Mouse (Mus musculus): ENCODE results near the gene Tmem150c. TPM values are rescaled to one million over a fixed set of nuclear protein-coding genes. Genes with fewer than 3 reads are reported as not detected.

Tmem150c gene
- total and polyA plus RNA-seq, 2 experiments = 0.07 TPM; not detected in 1

DNA sequence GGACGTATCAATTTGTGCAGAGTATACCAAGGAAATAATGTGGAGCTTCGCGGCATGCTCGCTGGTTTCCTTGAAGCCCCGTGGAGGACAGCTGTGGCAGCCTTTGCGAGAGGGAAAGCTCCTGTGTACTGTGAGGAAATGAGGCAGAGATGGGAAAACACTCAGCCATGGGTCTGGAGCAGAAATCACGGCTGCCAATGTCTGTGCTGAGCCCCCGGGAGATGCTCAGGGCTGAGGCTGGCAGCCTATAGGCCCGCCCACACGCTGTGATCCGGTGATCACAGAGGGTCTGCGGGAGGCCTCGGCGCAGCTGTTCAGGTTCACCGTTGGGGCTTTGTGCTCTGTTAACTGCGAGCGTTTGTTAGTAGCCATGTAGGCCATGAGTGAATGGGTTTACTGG, 68.0 kb downstream of the Tmem150c start:
- Histone ChIP-seq H3K36me3 (ENCODE audit: control insufficient read depth, insufficient read depth, low read length) (no peaks in the 10 kb centered on the region), H3K79me2 (ENCODE audit: control insufficient read depth, insufficient read depth, low read length) (no peaks in the 10 kb centered on the region), H3K4me3 (ENCODE audit: insufficient read depth, low read depth, low read length) (no peak overlapping the region), H3K27ac (replicated peaks; ENCODE audit: insufficient read depth, low read depth, low read length) (no peak overlapping the region), H3K9ac (ENCODE audit: low read depth, low read length) (no peak overlapping the region), H3K4me1 (ENCODE audit: control insufficient read depth, insufficient read depth, low read length) (no peaks in the 10 kb centered on the region), H3K27me3 (ENCODE audit: control insufficient read depth, insufficient read depth, low read length) (no peaks in the 10 kb centered on the region)
- TF ChIP-seq CTCF (IDR thresholded peaks at IDR 0.05; ENCODE audit: low read depth, low read length) = no peak
- TF ChIP-seq POLR2A (IDR thresholded peaks at IDR 0.05; ENCODE audit: extremely low read depth, insufficient read depth, low read length) = no peak
- 60% methylated on average over 17 of the region's 17 CpGs for WGBS
- DNase-seq (ENCODE audit: extremely low read depth, low read depth, low spot score) = no peak

GRCm38 (mm10) chr5:100091263-100091594, 68.4 kb downstream of the Tmem150c start:
- Histone ChIP-seq H3K9ac (ENCODE audit: low read depth, low read length) (no peak overlapping the region), H3K27me3 (ENCODE audit: control insufficient read depth, insufficient read depth, low read length) (no peaks in the 10 kb centered on the region), H3K4me1 (ENCODE audit: control insufficient read depth, insufficient read depth, low read length) (no peaks in the 10 kb centered on the region), H3K27ac (replicated peaks; ENCODE audit: insufficient read depth, low read depth, low read length) (no peak overlapping the region), H3K36me3 (ENCODE audit: control insufficient read depth, insufficient read depth, low read length) (no peaks in the 10 kb centered on the region), H3K79me2 (ENCODE audit: control insufficient read depth, insufficient read depth, low read length) (no peaks in the 10 kb centered on the region), H3K4me3 (ENCODE audit: insufficient read depth, low read depth, low read length) (no peak overlapping the region)
- DNase-seq (ENCODE audit: extremely low read depth, low read depth, low spot score) = no peak
- TF ChIP-seq CTCF (IDR thresholded peaks at IDR 0.05; ENCODE audit: low read depth, low read length) = no peak
- no peak for TF ChIP-seq POLR2A (IDR thresholded peaks at IDR 0.05; ENCODE audit: extremely low read depth, insufficient read depth, low read length)
- 77% methylated on average over 10 of the region's 10 CpGs for WGBS

DNA sequence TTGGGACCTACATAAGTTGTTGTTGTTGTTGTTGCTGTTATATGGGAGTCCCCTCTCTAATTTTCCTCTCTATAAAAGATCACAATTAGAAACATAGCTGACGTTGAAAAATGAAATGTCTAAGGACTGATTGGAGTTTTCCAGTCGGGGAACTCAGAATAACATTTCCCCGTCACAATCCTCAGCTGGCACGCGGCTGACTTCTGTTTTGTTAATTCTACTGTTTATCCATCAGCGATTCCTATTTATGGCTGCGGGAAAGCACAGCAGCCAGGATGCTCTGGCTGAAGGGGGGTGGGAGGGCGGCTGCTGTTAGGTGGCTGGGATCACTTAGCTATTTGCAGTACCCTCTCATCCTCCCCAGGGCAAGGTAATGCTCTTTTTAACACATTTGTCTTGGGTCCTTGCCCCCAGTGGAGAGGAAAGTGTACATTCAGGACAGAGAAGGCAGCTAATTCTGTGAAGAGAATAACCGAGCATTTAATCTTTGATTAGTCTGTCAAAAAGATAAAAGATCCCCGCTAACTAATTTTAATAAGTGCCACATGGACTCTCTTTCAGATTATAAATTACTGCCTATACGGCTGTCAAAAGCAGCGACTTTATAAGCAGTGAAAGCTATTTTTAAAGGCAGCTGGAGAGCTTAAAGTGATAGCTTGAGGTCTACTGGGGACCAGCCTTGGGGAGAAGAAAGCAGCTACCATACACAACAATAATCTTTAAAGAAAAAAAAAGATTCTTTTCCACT, 68.9 kb downstream of the Tmem150c start:
- 73% methylated on average over 12 of the region's 12 CpGs for WGBS
- Histone ChIP-seq H3K36me3 (ENCODE audit: control insufficient read depth, insufficient read depth, low read length) (no peaks in the 10 kb centered on the region), H3K9ac (ENCODE audit: low read depth, low read length) (no peak overlapping the region), H3K4me1 (ENCODE audit: control insufficient read depth, insufficient read depth, low read length) (no peaks in the 10 kb centered on the region), H3K27ac (replicated peaks; ENCODE audit: insufficient read depth, low read depth, low read length) (no peak overlapping the region), H3K79me2 (ENCODE audit: control insufficient read depth, insufficient read depth, low read length) (no peaks in the 10 kb centered on the region), H3K4me3 (ENCODE audit: insufficient read depth, low read depth, low read length) (no peak overlapping the region), H3K27me3 (ENCODE audit: control insufficient read depth, insufficient read depth, low read length) (no peaks in the 10 kb centered on the region)
- no peak for DNase-seq (ENCODE audit: extremely low read depth, low read depth, low spot score)
- TF ChIP-seq POLR2A (IDR thresholded peaks at IDR 0.05; ENCODE audit: extremely low read depth, insufficient read depth, low read length) (no peak), CTCF (IDR thresholded peaks at IDR 0.05; ENCODE audit: low read depth, low read length) (no peak)

GRCm38 (mm10) chr5:100085097-100085496, 74.5 kb downstream of the Tmem150c start:
- Histone ChIP-seq H3K9ac (ENCODE audit: low read depth, low read length) (no peak overlapping the region), H3K27me3 (ENCODE audit: control insufficient read depth, insufficient read depth, low read length) (no peaks in the 10 kb centered on the region), H3K79me2 (ENCODE audit: control insufficient read depth, insufficient read depth, low read length) (no peaks in the 10 kb centered on the region), H3K27ac (replicated peaks; ENCODE audit: insufficient read depth, low read depth, low read length) (no peak overlapping the region), H3K4me1 (ENCODE audit: control insufficient read depth, insufficient read depth, low read length) (no peaks in the 10 kb centered on the region), H3K36me3 (ENCODE audit: control insufficient read depth, insufficient read depth, low read length) (no peaks in the 10 kb centered on the region), H3K4me3 (ENCODE audit: insufficient read depth, low read depth, low read length) (no peak overlapping the region)
- no peak for DNase-seq (ENCODE audit: extremely low read depth, low read depth, low spot score)
- no peak for TF ChIP-seq POLR2A (IDR thresholded peaks at IDR 0.05; ENCODE audit: extremely low read depth, insufficient read depth, low read length)
- TF ChIP-seq CTCF (IDR thresholded peaks at IDR 0.05; ENCODE audit: low read depth, low read length) = no peak
- WGBS = 75% methylated on average over 8 of the region's 8 CpGs

- 76% methylated on average over 12 of the region's 12 CpGs for WGBS
- no peaks in the 10 kb centered on the region for H3K36me3 ChIP-seq (ENCODE audit: control insufficient read depth, insufficient read depth, low read length)
- no peaks in the 10 kb centered on the region for H3K79me2 ChIP-seq (ENCODE audit: control insufficient read depth, insufficient read depth, low read length)
- H3K27ac ChIP-seq (replicated peaks; ENCODE audit: insufficient read depth, low read depth, low read length) = no peak overlapping the region
- TF ChIP-seq POLR2A (IDR thresholded peaks at IDR 0.05; ENCODE audit: extremely low read depth, insufficient read depth, low read length) = no peak
- no peak for TF ChIP-seq CTCF (IDR thresholded peaks at IDR 0.05; ENCODE audit: low read depth, low read length)
- no peak for DNase-seq (ENCODE audit: extremely low read depth, low read depth, low spot score)
- no peak overlapping the region for H3K9ac ChIP-seq (ENCODE audit: low read depth, low read length)
- no peak overlapping the region for H3K4me3 ChIP-seq (ENCODE audit: insufficient read depth, low read depth, low read length)
- no peaks in the 10 kb centered on the region for H3K4me1 ChIP-seq (ENCODE audit: control insufficient read depth, insufficient read depth, low read length)
- H3K27me3 ChIP-seq (ENCODE audit: control insufficient read depth, insufficient read depth, low read length) = no peaks in the 10 kb centered on the region
Measured at GRCm38 (mm10) chr5:100083953-100084562, 75.5 kb downstream of the Tmem150c start.

DNA sequence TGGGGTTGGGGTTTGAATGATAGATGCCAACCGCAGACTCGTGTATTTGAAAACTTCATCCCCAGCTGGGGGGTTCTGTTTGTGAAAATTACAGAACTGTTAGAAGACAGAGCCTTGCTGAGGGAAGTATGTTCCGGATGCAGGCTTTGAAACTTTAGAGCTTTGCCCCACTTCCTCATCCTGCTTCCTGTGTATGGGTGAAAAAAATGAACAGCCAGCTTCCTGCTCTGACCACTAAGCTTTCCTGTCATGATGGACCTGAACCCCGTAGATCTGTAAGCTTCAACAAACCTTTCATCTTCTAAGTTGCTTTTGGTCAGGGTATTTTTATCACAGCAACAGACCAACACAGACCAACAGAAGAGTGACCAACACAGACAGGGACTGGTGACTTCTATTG, 77.6 kb downstream of the Tmem150c start:
- 87% methylated on average over 4 of the region's 4 CpGs for WGBS
- DNase-seq (ENCODE audit: extremely low read depth, low read depth, low spot score) = no peak
- H3K27ac ChIP-seq (replicated peaks; ENCODE audit: insufficient read depth, low read depth, low read length) = no peak overlapping the region
- no peaks in the 10 kb centered on the region for H3K36me3 ChIP-seq (ENCODE audit: control insufficient read depth, insufficient read depth, low read length)
- TF ChIP-seq CTCF (IDR thresholded peaks at IDR 0.05; ENCODE audit: low read depth, low read length) = no peak
- no peak for TF ChIP-seq POLR2A (IDR thresholded peaks at IDR 0.05; ENCODE audit: extremely low read depth, insufficient read depth, low read length)
- no peaks in the 10 kb centered on the region for H3K27me3 ChIP-seq (ENCODE audit: control insufficient read depth, insufficient read depth, low read length)
- H3K9ac ChIP-seq (ENCODE audit: low read depth, low read length) = no peak overlapping the region
- H3K79me2 ChIP-seq (ENCODE audit: control insufficient read depth, insufficient read depth, low read length) = no peaks in the 10 kb centered on the region
- no peaks in the 10 kb centered on the region for H3K4me1 ChIP-seq (ENCODE audit: control insufficient read depth, insufficient read depth, low read length)
- H3K4me3 ChIP-seq (ENCODE audit: insufficient read depth, low read depth, low read length) = no peak overlapping the region
